Mouse (Mus musculus) hematopoietic stem cell, adult 5-6 weeks (primary cell): ENCODE measurements around the gene Shf. TPM values are rescaled to one million over a fixed set of nuclear protein-coding genes. Genes with fewer than 3 reads are reported as not detected.

Experiments used
- ATAC-seq, 2 experiments: fragments of 125-278 bp in 1 of 2; replicated peaks in 1 of 2; 2 replicates each; pipeline ENCODE4 v1.8.0; 2016 to 2017; ENCODE audit warnings: inconsistent platforms in 2 of 2, mild to moderate bottlenecking in 2 of 2, moderate number of reproducible peaks in 2 of 2, low read depth in 1 of 2, moderate TSS enrichment in 1 of 2; ENCODE audit not compliant: low FRiP score in 2 of 2, poor library complexity in 2 of 2, severe bottlenecking in 2 of 2, insufficient read depth in 1 of 2, low TSS enrichment in 1 of 2
- total RNA-seq: library from RNA; stranded (forward); fragments of 172-1452, 232-1000 nt; gene quantifications from 2 replicates; pipeline ENCODE4 v1.2.3, GENCODE M21; 2017

Shf gene
- total RNA-seq, 1 experiment from 2014 or later = 2.8 TPM

DNA sequence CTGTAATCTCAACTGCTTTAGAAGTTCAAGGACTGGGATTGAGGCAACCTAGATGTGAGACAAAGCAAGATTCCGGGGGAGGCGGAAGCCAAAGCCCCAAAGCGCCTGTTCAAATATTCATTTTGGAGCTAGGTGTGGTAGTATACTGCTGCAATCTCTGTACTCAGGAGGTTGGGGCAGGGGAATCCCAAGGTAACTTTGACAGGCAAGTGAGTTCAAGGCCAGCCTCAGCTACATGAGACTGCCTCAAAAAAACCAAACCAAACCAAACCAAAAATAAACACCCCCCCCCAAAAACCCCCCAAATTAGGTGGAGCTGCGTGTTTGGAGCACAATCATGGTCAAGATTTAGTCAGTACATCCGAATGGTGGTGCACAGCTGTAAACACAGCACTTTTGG lies 5.0 kb upstream of the Shf start:
- no peak for ATAC-seq

DNA sequence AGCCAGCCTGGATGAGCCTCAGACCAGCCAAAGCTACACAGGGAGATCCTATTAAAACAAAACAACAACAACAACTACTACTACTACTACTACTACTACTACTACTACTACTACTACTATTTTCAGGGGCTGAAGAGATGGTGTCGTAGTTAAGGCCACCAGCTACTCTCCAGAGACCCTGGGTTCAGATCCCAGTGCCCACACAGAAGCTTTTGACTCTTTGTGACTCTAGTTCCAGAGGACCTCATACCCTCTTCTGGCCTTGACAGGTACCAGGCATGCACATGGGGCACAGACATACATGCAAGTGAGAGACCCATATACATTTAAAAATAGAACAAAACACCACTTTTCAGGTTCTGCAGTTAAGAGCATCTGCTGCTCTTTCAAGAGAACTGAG lies 3.6 kb upstream of the Shf start:
- ATAC-seq = no peak

DNA sequence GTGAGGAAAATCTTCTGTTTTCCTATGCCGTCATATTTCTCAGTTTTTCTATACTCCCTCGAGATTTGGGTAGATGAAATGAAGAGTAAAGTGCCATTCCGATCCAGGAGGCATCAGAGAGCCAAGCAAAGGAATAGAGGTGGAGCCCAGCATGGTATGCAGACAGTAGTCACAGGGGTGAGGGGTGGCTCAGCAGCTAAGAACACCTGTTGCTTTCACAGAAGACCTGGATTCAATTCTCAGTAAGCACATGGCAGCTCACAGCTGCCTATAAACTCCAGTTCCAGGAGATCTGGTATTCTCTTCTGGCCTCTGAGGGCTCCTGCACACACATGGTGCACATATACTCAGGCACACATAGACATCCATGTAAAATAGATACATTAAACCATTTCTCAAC lies 3.1 kb upstream of the Shf start:
- ATAC-seq = no peak

DNA sequence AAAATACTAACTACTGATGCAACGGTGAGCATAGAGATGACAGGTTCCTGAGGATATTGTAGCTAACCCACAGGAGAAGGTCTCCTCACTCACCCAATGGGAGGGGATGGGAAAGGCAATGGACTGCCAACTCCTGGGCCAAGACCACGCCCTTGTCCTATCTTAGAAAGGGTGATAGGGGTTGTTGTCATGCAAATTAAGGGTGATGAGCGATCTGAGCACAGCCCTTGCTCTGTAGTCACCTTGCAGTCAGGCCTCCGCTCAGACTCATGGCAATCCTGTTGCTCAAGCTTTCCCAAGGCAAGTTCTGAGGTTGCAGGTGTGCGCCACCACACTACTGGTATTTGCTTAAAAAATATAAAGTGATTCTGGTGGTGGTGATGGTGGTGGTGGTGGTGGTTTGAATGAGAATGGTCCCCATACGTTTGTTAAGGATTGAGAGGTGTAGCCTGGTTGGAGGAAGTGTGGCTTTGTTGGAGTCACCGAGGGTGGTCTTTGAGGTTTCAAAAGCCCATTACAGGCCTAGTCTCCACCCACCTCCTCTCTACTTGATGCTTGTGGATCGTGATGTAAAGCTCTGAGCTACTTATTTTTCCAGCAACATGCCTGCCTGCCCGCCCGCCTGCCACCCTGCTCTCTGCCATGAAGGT lies 1.3 kb upstream of the Shf start:
- no peak for ATAC-seq

DNA sequence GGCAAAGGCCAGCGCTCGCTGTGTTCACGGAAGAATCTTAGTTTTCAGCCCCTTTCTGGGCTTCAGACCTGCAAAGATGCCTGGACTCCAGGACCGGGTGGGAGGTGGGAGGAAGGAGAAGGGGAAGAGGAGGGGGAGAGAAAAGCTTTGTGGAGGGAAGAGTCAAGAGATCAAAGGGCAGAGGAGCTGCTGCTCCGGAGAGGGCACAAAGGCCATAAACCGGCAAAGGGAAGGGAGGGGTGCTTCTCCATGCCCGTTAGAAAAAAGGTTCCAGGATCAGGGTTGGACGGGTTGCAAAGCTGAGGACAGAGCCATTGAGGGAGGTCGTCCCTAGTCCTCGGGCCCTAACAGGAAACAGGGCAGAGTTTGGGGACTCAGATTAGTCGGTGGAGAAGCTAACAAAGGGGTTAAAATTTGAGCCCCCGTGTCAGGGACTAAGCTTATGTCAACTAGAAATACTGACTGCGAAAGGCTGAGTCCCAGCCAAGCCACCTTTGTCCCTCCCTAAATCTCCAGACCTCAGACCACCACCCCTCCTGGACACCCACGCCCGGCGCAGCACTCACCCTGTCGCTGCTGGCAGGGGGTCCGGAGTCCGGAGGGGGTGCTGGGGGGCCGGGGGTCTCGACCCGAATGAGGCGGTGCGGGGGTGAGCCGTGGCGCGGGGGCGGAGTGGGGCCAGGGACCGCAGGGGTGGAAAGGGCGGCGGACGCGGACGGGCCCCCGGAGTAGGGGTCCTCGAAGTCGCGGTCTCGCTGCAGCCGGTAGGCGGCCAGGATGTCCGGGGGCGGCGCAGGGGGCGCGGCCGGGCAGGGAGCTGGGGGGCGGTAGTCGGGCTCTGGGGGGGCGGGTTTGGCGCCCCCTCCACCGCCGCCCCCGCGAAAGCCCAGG lies 636 bp downstream of the Shf start:
- ATAC-seq = no peak

DNA sequence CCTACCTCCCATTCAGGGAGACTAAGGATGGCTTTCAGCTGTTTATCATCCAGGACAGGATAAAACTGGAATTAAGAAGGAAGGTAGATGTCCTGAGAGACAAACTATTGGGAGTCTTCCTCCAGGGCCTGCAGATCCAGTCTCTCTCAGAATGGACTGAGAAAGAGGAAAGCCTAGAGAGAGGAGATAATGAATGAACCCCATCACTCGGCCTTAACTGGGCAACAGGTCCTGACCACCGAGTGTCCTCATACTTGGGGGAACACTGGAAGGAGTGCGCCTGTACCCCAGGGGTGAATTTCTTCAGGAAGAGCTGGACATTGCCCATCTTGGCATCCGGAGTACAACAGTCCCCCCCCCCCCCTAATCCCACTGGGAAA lies 1.3 kb downstream of the Shf start:
- no peak for ATAC-seq

DNA sequence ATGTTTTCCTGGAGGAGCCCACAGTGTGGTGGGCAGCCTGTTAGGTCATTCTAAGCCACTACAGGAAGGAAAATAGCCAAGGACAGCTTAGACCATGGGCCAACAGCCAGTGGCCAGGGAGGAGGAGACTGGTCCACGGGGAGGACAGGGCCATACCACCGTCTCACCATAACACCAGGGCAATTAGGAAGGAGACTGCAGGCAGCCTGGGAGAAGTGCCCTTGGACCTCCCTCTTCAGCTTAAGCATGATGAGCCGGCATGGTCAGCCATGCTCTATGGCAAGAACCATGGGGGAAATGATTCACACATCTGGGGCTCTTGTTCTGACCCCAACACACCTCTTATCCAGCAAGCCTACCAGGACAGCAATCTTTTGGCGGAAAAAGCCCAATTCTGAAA lies 1.8 kb downstream of the Shf start:
- no peak for ATAC-seq

DNA sequence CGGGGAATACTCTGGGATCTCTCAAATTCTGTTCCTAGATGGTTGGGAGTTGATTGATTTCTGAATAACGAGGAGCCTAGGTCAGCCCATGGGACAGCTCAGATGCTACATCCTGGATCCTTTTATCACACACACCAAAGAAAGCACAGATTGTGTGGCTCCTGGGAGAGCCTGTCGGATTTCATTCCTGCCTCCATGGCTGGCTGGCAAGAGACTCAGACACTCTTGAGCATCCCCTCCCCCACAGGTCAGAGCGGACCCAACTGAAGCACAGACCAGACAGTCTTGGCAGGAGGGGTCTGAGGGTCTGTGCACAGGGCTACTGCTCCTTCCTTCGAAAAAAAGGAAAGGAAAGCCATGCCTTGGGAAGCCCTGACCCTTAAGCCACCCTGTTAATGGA lies 2.3 kb downstream of the Shf start:
- ATAC-seq = no peak

DNA sequence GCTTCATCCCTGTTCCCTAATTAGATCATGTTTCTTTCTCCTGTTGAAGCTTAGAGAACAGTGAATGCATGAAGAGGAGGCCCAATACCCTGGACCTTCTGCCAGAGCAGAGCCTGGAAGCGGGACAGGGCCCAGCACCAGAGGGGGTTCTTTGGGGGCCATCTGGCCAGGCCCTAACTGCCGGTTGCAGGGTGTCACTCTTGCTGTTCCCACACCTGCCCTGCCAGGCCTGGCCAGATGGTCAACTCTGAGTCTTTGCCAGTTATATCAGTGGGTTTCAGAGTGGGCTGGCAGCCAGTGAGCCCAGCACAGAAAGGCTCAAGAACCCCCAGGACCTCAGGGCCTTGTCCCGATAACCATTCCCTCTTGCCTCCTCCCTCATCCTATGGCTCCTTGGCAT lies 2.9 kb downstream of the Shf start:
- no peak for ATAC-seq

DNA sequence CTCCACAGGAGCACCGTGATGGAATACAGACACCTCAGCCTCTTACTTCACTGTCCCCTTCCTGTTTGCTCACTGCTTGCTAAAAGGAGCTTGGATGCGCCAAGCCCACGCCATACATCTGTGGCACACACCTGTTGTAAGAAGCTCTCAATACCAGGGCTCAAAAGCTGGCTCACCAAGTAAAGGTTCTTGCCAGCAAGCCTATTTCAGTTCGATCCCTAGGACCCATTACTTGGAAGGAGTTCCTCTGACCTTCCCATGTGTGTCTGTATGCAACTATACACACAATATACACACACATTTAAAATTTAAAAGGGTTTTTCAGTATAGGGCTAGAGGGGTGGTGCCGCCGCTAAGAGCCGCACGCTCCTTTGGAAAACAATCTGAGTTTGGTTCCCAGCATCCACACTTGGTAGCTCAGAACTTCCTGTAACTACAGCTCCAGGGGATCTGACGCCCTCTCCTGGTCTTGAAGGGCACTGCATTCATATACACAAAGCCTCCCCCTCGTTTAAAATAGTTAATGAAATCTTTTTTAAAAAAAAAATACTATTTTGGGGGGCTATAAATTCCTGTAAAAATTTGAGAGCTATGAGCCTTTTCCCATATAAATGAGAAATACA lies 3.6 kb downstream of the Shf start:
- ATAC-seq = no peak

DNA sequence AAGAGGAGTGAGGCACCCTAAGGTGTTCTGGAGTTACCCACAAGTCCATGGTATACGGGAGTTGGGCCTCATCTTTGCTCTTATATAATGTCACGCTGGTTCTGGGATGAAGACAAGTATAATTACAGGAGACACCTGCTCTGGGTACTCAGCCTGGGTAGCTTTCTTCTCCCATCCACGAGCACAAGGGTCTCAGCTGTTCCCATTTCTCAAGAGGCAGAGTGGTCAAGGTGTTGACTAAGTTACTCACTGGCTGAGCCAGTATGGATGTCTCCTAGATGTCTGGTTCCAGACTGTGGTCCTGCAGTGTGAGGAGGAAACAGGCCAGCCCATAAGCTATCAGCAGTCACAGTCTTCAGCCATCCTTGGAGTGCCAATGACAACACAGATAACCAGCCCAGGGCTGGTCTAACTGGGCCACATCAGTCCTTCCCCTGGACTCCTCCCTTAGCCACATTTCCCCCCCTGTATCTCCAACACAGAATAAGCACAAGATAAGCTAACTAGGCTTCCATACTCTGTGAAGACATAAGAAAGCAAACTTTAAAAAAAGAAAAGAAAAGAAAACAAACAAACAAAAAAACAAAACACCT lies 4.5 kb downstream of the Shf start:
- no peak for ATAC-seq

DNA sequence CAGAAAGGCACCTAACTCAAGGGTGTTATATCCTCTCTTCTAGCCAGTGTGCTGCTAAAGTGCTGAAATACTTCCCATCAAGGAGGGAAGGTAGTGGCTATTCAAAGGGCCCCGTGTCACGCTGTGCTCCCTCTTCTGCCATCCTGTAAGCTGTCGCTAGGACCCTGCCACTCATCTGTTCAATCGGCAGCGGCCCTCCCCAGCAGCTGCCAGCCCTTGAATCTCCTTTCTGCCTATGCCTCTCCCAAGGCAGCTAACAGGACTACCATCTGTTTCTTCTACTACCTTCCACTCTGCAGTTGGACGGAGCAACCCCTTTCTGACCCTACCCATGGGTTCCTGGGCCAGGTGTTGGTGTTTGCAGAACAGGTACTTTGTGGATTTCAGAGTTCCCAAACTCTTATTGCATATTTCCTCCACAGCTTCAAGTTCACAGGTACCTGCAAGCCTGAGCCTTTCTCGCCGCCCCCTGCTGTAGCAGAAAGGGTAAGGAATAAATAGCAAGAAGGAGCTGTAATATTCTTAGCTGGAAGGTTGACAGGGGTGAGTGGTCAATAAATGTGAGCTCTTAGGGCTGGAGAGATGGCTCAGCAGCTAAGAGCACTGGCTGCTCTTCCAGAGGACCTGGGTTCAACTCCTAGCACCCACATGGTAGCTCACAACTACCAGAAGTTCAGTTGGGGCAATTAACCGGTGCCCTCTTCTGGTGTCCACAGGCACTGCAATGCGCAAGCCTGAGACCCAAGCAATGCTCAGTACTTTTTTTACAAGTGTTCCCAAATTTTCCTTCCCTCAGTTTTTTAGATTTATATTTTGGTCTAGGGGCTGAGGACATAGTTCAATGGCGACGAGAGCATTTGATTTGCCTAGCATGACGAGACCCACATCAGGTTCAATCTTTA lies 6.1 kb downstream of the Shf start:
- no peak for ATAC-seq

DNA sequence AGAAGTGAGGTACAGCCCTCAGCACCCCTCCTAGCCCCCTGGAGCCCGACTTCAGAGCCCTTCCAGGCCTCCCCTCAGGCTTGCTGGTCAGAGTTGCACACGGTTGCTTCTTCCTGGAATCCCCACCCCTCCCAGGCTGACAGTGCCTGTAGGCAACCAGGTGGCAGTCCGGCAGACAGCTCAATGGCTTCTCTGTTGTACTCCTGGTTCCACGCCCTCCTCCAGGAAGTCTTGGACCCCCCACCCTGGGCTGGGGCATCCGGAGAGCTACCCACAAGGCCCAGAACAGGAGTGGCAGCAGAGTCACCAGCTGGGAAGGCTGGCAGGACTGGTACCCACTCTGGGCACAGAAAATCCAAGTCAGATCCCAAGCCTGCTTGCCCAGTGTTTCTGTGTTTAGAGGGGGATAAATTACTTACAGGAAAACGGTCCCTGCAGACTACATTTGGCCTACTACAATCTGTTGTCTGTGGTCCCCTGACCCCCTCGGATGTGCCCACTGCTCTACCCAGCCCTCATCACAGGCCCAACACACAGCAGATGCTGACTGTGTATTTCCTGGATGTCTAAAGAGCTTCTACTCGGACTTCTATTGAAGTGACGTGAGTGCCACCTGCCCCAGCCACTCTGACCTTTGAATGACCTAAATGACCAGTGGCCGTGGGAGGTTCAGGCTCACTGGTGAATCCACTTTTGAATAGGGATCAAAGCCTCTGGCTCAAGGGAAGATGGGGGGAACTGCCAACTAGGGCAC lies 6.9 kb downstream of the Shf start:
- no peak for ATAC-seq

DNA sequence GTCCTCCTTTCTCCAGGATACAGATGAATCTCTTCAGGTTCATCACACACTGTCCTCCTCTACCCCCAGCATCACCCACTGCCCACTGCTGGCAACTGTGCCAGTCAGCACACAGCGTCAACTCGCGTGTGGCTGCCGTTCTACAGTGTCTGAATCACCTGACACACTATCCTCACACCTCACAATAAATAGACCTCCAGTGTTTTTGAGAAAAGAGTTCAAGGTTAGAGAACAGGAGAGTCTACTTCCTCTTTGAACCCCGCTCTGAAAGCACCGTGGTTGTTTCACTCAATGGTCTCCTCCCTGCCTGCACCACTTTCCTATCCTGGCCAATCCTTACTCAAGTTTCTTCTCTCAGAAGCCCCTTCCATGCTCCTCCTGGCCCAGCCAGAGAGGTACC lies 7.8 kb downstream of the Shf start:
- ATAC-seq = peak; percentile 18 to 24; a peak in 2 of 4 replicates

DNA sequence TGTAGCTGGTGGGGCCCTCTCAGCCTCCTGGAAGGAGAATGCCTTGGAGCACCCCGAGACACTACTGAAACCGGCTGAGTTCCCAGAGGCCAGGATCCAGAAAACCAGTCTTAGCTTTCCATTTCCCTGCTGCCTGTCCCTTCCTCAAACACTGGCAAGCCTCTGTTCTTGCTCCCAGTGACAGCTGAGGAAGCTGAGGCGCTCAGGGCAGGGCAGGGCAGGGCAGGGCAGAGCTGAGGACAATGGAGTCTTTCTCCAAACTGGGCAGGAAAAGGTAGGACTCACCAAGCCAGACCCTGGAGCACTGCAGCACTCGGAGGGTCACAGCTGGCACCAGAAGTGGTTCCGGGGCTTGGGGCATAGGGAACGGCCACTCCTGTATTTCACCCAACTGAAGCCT lies 8.7 kb downstream of the Shf start:
- no peak for ATAC-seq

DNA sequence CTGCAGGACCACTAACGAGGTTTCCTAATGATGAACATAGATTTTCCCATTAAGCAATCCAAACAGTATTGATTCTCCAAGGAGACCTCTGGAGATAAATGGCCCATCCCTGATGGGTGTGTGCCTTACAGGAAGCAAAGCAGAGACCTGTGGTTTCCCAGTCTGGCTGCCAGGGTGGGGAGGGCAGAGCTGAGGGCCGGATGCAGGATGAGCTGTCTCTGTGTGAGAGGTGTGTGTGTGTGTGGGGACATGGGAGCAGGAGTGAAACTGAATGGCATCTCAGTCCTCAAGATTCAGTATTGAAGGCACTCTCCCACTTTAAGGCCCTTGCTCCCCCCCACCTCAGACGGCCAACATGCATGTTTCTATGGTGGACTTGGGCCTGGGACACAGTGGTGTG lies 12.8 kb downstream of the Shf start:
- ATAC-seq = no peak

DNA sequence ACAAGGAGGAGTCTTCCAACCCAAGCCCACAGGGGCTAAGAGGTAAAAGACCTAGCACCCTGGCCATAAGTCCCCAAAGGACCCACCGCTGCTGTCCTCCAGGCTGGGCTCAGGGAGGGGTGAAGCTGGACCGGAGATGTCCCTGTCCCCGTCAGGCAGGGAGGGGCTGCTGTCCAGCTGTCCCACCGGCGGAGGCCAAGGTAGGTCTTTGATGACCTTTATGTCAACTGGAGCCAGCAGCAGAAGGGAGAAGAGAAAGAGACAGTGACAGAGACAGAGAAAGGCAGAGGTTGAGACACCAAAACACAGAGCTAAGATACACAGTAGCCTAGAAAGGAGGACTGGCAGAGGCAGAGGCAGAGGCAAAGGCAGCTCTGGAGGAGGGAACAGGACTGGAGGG lies 13.6 kb downstream of the Shf start:
- ATAC-seq = no peak
